ENCODE assay signal across 8 mouse cellular contexts in the genomic region with DNA sequence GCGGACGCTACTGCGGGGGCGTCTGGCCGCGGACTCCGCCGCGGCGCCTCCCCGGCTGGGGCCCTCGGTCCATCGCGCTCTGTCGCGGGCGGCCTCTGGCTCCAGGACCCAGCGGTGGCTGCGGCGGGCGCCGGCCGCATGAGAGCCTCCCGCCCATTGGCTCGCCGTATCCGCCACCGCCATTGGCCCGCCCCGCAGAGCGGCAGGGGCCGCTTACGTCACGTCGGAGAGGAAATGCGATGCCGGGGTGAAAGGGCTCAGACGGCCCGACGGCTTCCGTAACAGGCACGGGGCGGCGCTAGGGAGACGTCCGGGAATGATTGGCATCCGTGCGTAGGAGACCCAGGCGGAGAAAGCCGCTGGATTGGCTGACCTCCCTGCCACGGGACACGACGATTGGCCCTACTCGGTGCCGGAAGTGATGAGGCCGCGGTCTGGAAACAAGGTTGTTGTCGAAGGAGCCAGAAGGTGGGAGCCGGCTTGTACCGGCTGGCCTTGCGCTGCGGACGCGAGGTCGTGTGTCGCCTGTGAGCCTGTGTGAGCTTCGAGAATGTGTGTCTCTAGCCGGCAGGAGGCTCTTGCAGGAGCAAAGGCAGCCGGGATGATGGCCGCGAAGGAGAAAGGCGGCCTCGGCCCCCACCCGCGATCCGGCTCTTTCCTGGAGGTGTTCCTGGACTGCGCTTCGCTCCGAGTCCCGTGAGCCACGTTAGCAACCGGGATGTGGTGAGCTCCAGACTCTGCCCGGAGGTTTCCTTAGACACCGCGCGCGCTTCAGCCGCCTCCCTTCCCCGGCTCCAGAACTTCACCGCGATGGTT. TPM values are rescaled to one million over a fixed set of nuclear protein-coding genes. Genes with fewer than 3 reads are reported as not detected.
DNase-seq lines count a peak whose midpoint lies in the region; ATAC-seq lines count a peak whose summit lies in the region.

A gene (minus strand): TSS at position 120 of the 816 bp plus-strand sequence.

- peak; percentile 97 for ATAC-seq in hindbrain, embryonic 11.5 days (ENCODE audit: low FRiP score)

- H3K36me3 ChIP-seq in hindbrain, embryonic 11.5 days (ENCODE audit: control insufficient read depth, insufficient read depth, low read length) = no peaks in the 10 kb centered on the region

- under 1% methylated on average over 83 of the region's 91 CpGs for WGBS in hindbrain, embryonic 11.5 days

- H3K9ac ChIP-seq in hindbrain, embryonic 11.5 days (ENCODE audit: low read depth, low read length) = peak within 1 kb of the TSS; percentile 98

- no peaks in the 10 kb centered on the region for H3K27me3 ChIP-seq in hindbrain, embryonic 11.5 days (ENCODE audit: control insufficient read depth, insufficient read depth, low read length)

- peak within 1 kb of the TSS; percentile 100 for H3K4me3 ChIP-seq in hindbrain, embryonic 11.5 days (ENCODE audit: low read depth, low read length)

- peak; percentile 99 for DNase-seq in Muller cell, postnatal 12 days (ENCODE audit: inconsistent ontology term)
- peak; percentile 100 for DNase-seq in cerebellum, adult 9-11 months
- peak; percentile 100 for DNase-seq in frontal cortex, adult 2 months (ENCODE audit: extremely low spot score in 1 of 2, low spot score in 1 of 2)
- peak; percentile 99 for DNase-seq in hindbrain, embryonic 11.5 days (ENCODE audit: low spot score)
- DNase-seq in layer of hippocampus, postnatal 10 days (ENCODE audit: low spot score in 2 of 2) = peak; percentile 99 to 100
- peak; percentile 100 for DNase-seq in lung, postnatal 10 days
- peak; percentile 100 for DNase-seq in ovary, postnatal 36 days (ENCODE audit: low spot score)
- peak; percentile 99 for DNase-seq in thymus, postnatal 25 days

- H3K4me1 ChIP-seq in hindbrain, embryonic 11.5 days (replicated peaks; ENCODE audit: control insufficient read depth, insufficient read depth, low read length) = peaks cover 5% of the 10 kb centered on the region; the same call in 1 of the 2 replicates

- H3K27ac ChIP-seq in hindbrain, embryonic 11.5 days (ENCODE audit: low read depth, low read length) = peak within 1 kb of the TSS; percentile 97

- peak within 1 kb of the TSS; percentile 75 for H3K4me2 ChIP-seq in hindbrain, embryonic 11.5 days (replicated peaks; ENCODE audit: low read depth, low read length)

- no peaks in the 10 kb centered on the region for H3K9me3 ChIP-seq in hindbrain, embryonic 11.5 days (ENCODE audit: control insufficient read depth, low read length)

RNA-seq across cellular contexts. Expression of the gene that starts here (rescaled TPM):
- polyA plus RNA-seq in frontal cortex, adult 2 months (2012; rRNA removed) = 97.3 and 101 TPM in 2 replicates
- 52.7 and 68.2 TPM in 2 replicates for polyA plus RNA-seq in hindbrain, embryonic 11.5 days (2014; fragmentation: Nextera tagmentation; extraction: Ambion mirVana)
- 100 to 1,000 TPM; 147 to 160 TPM for total RNA-seq in layer of hippocampus, postnatal 10 days (2021)

Comparison
In these comparisons a context has a peak if more than half of its experiments do, and no peak if none do; other contexts are left out.
1. Peak in every context shown above with its lines: DNase-seq, ATAC-seq, H3K4me3 ChIP-seq and H3K27ac ChIP-seq.